Mouse (Mus musculus): ENCODE measurements at regions not wholly inside any gene's neighbourhood (a gene's known extent, or its start where the extent isn't known, plus 50 kb on each side); places are given as distances from the start of the nearest gene placed in this dataset.

GRCm38 (mm10) chr8:7234006-7234405 is 1427.0 kb downstream of the Efnb2 start:
- no peaks in the 10 kb centered on the region for H3K9me3 ChIP-seq (ENCODE audit: low read length)
- H3K4me1 ChIP-seq (replicated peaks; ENCODE audit: low read depth, low read length): no peaks in the 10 kb centered on the region
- H3K36me3 ChIP-seq (ENCODE audit: insufficient read depth, low read length): no peaks in the 10 kb centered on the region
- no peak for TF ChIP-seq POU5F1 (IDR thresholded peaks at IDR 0.05; ENCODE audit: borderline replicate concordance, low read length)
- H3K4me3 ChIP-seq (replicated peaks; ENCODE audit: low read length): no peak overlapping the region
- no peaks in the 10 kb centered on the region for H3K27me3 ChIP-seq (ENCODE audit: insufficient read depth, low read length)

GRCm38 (mm10) chr8:7219300-7219699 is 1441.7 kb downstream of the Efnb2 start:
- Histone ChIP-seq H3K4me3 (replicated peaks; ENCODE audit: low read length) (no peak overlapping the region), H3K27me3 (ENCODE audit: insufficient read depth, low read length) (no peaks in the 10 kb centered on the region), H3K4me1 (replicated peaks; ENCODE audit: low read depth, low read length) (no peaks in the 10 kb centered on the region), H3K36me3 (ENCODE audit: insufficient read depth, low read length) (no peaks in the 10 kb centered on the region), H3K9me3 (ENCODE audit: low read length) (no peaks in the 10 kb centered on the region)
- TF ChIP-seq POU5F1 (IDR thresholded peaks at IDR 0.05; ENCODE audit: borderline replicate concordance, low read length) (no peak), NANOG (IDR thresholded peaks at IDR 0.05; ENCODE audit: borderline replicate concordance, low read length) (no peak), CTCF (conservative IDR thresholded peaks at IDR 0.05; ENCODE audit: low read length) (no peak)

DNA sequence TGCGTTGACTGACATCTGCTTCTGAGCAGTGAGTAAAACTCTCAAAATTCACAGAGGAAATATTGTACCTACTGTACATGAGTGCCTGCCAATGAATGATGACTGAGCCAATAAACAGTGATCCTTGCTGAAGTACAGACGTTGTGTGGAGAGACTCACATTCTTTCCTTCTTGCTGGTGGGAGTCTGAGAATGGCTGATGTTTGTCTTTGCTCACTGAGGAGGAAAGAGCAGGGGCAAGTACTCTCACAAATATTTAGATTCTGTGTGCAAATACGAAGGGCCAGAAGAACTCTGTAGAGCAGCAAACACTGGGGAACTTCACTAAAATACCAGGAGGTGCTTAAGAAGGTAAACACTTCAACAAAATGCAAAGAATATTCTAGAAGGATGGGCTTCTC is 1453.9 kb downstream of the Efnb2 start:
- Histone ChIP-seq H3K4me3 (replicated peaks; ENCODE audit: low read length) (no peak overlapping the region), H3K4me1 (replicated peaks; ENCODE audit: low read depth, low read length) (no peaks in the 10 kb centered on the region), H3K9me3 (ENCODE audit: low read length) (no peaks in the 10 kb centered on the region), H3K27me3 (ENCODE audit: insufficient read depth, low read length) (no peaks in the 10 kb centered on the region), H3K36me3 (ENCODE audit: insufficient read depth, low read length) (no peaks in the 10 kb centered on the region)
- TF ChIP-seq POU5F1 (IDR thresholded peaks at IDR 0.05; ENCODE audit: borderline replicate concordance, low read length): no peak
- no peak for TF ChIP-seq NANOG (IDR thresholded peaks at IDR 0.05; ENCODE audit: borderline replicate concordance, low read length)
- TF ChIP-seq CTCF (conservative IDR thresholded peaks at IDR 0.05; ENCODE audit: low read length): no peak

- Histone ChIP-seq H3K4me1 (replicated peaks; ENCODE audit: low read depth, low read length) (no peaks in the 10 kb centered on the region), H3K9me3 (ENCODE audit: low read length) (no peaks in the 10 kb centered on the region), H3K27me3 (ENCODE audit: insufficient read depth, low read length) (no peaks in the 10 kb centered on the region), H3K4me3 (replicated peaks; ENCODE audit: low read length) (no peak overlapping the region), H3K36me3 (ENCODE audit: insufficient read depth, low read length) (no peaks in the 10 kb centered on the region)
- no peak for TF ChIP-seq NANOG (IDR thresholded peaks at IDR 0.05; ENCODE audit: borderline replicate concordance, low read length)
- TF ChIP-seq CTCF (conservative IDR thresholded peaks at IDR 0.05; ENCODE audit: low read length): no peak
- TF ChIP-seq POU5F1 (IDR thresholded peaks at IDR 0.05; ENCODE audit: borderline replicate concordance, low read length): no peak
Measured at GRCm38 (mm10) chr8:7206596-7206995, 1454.4 kb downstream of the Efnb2 start.

DNA sequence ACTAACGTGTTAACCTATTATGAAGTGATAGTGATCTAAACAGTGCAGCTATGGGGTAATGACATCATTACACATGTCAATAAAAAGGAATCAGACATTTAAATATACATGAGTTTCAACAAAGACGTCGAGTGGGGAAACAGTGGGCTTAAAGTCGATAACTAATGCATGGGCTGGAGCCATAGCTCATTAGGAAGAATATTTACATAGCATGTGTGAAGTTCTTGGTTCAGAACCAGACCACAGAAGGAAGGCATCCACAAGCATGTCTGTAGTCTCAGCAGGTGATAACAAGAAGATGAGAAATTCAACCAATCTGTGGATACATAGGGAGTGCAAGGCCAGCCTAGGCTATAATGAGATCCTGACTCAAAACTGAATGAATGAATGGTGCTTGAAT is 1456.0 kb downstream of the Efnb2 start:
- H3K4me1 ChIP-seq (replicated peaks; ENCODE audit: low read depth, low read length): no peaks in the 10 kb centered on the region
- no peaks in the 10 kb centered on the region for H3K27me3 ChIP-seq (ENCODE audit: insufficient read depth, low read length)
- TF ChIP-seq NANOG (IDR thresholded peaks at IDR 0.05; ENCODE audit: borderline replicate concordance, low read length) (no peak), POU5F1 (IDR thresholded peaks at IDR 0.05; ENCODE audit: borderline replicate concordance, low read length) (no peak), CTCF (conservative IDR thresholded peaks at IDR 0.05; ENCODE audit: low read length) (no peak)
- H3K36me3 ChIP-seq (ENCODE audit: insufficient read depth, low read length): no peaks in the 10 kb centered on the region
- no peaks in the 10 kb centered on the region for H3K9me3 ChIP-seq (ENCODE audit: low read length)
- no peak overlapping the region for H3K4me3 ChIP-seq (replicated peaks; ENCODE audit: low read length)

- H3K9me3 ChIP-seq (ENCODE audit: low read length): no peaks in the 10 kb centered on the region
- H3K4me3 ChIP-seq (replicated peaks; ENCODE audit: low read length): no peak overlapping the region
- H3K36me3 ChIP-seq (ENCODE audit: insufficient read depth, low read length): no peaks in the 10 kb centered on the region
- TF ChIP-seq POU5F1 (IDR thresholded peaks at IDR 0.05; ENCODE audit: borderline replicate concordance, low read length): no peak
- TF ChIP-seq NANOG (IDR thresholded peaks at IDR 0.05; ENCODE audit: borderline replicate concordance, low read length): no peak
- TF ChIP-seq CTCF (conservative IDR thresholded peaks at IDR 0.05; ENCODE audit: low read length): no peak
- no peaks in the 10 kb centered on the region for H3K27me3 ChIP-seq (ENCODE audit: insufficient read depth, low read length)
- no peaks in the 10 kb centered on the region for H3K4me1 ChIP-seq (replicated peaks; ENCODE audit: low read depth, low read length)
Measured at GRCm38 (mm10) chr8:7190726-7191125, 1470.3 kb downstream of the Efnb2 start.

DNA sequence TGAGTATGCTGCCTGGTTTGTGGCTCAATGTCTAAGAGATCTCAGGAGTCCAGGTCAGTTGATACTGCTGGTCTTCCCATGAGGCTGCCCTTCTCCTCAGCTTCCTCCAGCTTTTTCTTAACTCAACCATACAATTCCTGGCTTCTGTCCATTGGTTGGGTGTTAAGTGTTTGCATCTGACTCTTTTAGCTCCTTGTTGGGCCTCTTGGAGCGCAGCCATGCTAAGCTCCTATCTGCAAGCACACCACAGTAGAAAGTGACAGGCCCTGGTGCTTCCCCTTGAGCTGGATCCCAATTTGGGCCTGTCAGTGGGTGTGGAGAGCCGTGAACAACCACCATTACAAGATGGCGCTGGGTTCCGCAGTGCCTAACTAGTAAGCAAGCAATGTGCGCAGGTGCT is 1497.7 kb downstream of the Efnb2 start:
- TF ChIP-seq POU5F1 (IDR thresholded peaks at IDR 0.05; ENCODE audit: borderline replicate concordance, low read length): no peak
- TF ChIP-seq NANOG (IDR thresholded peaks at IDR 0.05; ENCODE audit: borderline replicate concordance, low read length): no peak
- no peak for TF ChIP-seq CTCF (conservative IDR thresholded peaks at IDR 0.05; ENCODE audit: low read length)

GRCm38 (mm10) chr8:7131746-7132145 is 1529.3 kb downstream of the Efnb2 start:
- no peaks in the 10 kb centered on the region for H3K27me3 ChIP-seq (ENCODE audit: insufficient read depth, low read length)
- no peak overlapping the region for H3K4me3 ChIP-seq (replicated peaks; ENCODE audit: low read length)
- no peaks in the 10 kb centered on the region for H3K36me3 ChIP-seq (ENCODE audit: insufficient read depth, low read length)
- no peaks in the 10 kb centered on the region for H3K4me1 ChIP-seq (replicated peaks; ENCODE audit: low read depth, low read length)
- TF ChIP-seq CTCF (conservative IDR thresholded peaks at IDR 0.05; ENCODE audit: low read length) (no peak), POU5F1 (IDR thresholded peaks at IDR 0.05; ENCODE audit: borderline replicate concordance, low read length) (no peak), NANOG (IDR thresholded peaks at IDR 0.05; ENCODE audit: borderline replicate concordance, low read length) (no peak)
- H3K9me3 ChIP-seq (ENCODE audit: low read length): no peaks in the 10 kb centered on the region

More for the DNA sequence above, 1497.7 kb downstream of the Efnb2 start:
- H3K36me3 ChIP-seq (ENCODE audit: insufficient read depth, low read length): no peaks in the 10 kb centered on the region
- H3K27me3 ChIP-seq (ENCODE audit: insufficient read depth, low read length): no peaks in the 10 kb centered on the region
- H3K4me3 ChIP-seq (replicated peaks; ENCODE audit: low read length): no peak overlapping the region
- H3K4me1 ChIP-seq (replicated peaks; ENCODE audit: low read depth, low read length): no peaks in the 10 kb centered on the region
- H3K9me3 ChIP-seq (ENCODE audit: low read length): no peaks in the 10 kb centered on the region

DNA sequence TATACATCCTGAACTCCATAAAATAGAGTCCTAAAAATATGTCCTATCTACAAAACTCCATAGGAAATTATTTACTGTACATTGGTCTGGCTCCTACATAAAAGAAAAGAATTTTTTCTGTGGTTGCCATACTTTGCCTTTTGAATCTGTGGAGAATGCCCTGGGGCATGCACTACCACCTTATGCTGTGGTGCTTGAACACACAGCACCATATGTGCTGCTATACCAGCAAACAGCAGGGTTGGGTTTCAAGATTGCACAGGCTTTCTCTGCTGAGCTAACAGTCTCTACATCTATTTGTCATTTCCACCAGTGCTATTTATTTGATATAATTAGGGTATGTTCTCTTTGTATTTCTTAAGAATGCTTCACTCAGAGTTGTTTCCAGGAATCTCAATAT is 1552.2 kb downstream of the Efnb2 start:
- TF ChIP-seq POU5F1 (IDR thresholded peaks at IDR 0.05; ENCODE audit: borderline replicate concordance, low read length): no peak
- no peak for TF ChIP-seq CTCF (conservative IDR thresholded peaks at IDR 0.05; ENCODE audit: low read length)
- no peak for TF ChIP-seq NANOG (IDR thresholded peaks at IDR 0.05; ENCODE audit: borderline replicate concordance, low read length)
- Histone ChIP-seq H3K4me1 (replicated peaks; ENCODE audit: low read depth, low read length) (no peaks in the 10 kb centered on the region), H3K36me3 (ENCODE audit: insufficient read depth, low read length) (no peaks in the 10 kb centered on the region), H3K4me3 (replicated peaks; ENCODE audit: low read length) (no peak overlapping the region), H3K9me3 (ENCODE audit: low read length) (no peaks in the 10 kb centered on the region), H3K27me3 (ENCODE audit: insufficient read depth, low read length) (no peaks in the 10 kb centered on the region)

Data from E14TG2a.4 (cell line).